Mouse (Mus musculus) liver, embryonic 16.5 days (tissue): ENCODE measurements at regions not wholly inside any gene's neighbourhood (a gene's known extent, or its start where the extent isn't known, plus 50 kb on each side); places are given as distances from the start of the nearest gene placed in this dataset.

ENCODE experiments used
- ATAC-seq: fragments of 200-750 bp; cut with Nextera tagmentation; 2 replicates; pipeline ENCODE4 v1.8.0; 2017; ENCODE audit warnings: low read depth, mild to moderate bottlenecking, moderate number of reproducible peaks, moderate library complexity
- H3K27ac ChIP-seq: fragments of 300-500 bp; sonication (generic); 2 replicates; pipeline ENCODE4 v1.5.1; 2014; ENCODE audit warnings: mild to moderate bottlenecking, low read length
- H3K27me3 ChIP-seq: fragments of 300-500 bp; sonication (generic); 2 replicates; pipeline ENCODE4 v1.6.1; 2014; ENCODE audit warnings: low read depth, low read length, mixed read lengths; ENCODE audit not compliant: control insufficient read depth, insufficient read depth
- H3K36me3 ChIP-seq: fragments of 300-500 bp; sonication (generic); 2 replicates; pipeline ENCODE4 v1.6.1; 2014; ENCODE audit warnings: mild to moderate bottlenecking; ENCODE audit not compliant: control insufficient read depth, insufficient read depth
- H3K4me1 ChIP-seq: fragments of 300-500 bp; sonication (generic); 2 replicates; pipeline ENCODE4 v1.6.1; 2014; ENCODE audit warnings: low read depth, low read length, mixed read lengths; ENCODE audit not compliant: control insufficient read depth
- H3K4me2 ChIP-seq: fragments of 300-500 bp; sonication (generic); 2 replicates; pipeline ENCODE4 v1.6.1; 2014; ENCODE audit warnings: low read depth, low read length, mixed read lengths
- H3K4me3 ChIP-seq: fragments of 300-500 bp; sonication (generic); 2 replicates; pipeline ENCODE4 v1.5.1; 2014; ENCODE audit warnings: low read depth, mild to moderate bottlenecking, low read length
- H3K9ac ChIP-seq: fragments of 300-500 bp; sonication (generic); 2 replicates; pipeline ENCODE4 v1.6.1; 2014; ENCODE audit warnings: low read depth, low read length
- H3K9me3 ChIP-seq: fragments of 300-500 bp; sonication (generic); replicated peaks from 2 replicates; pipeline ENCODE4 v1.6.1; 2016; ENCODE audit warnings: low read length; ENCODE audit not compliant: control insufficient read depth
- WGBS: fragments of 180-500 bp; shearing (Covaris S2); extraction: QIAGEN DNeasy Blood & Tissue Kit; methylation state at CpG from one replicate; pipeline ENCODE4 v1.1.7; 2014; ENCODE audit not compliant: insufficient replicate concordance; 5-methylcytosine and 5-hydroxymethylcytosine counted together

DNA sequence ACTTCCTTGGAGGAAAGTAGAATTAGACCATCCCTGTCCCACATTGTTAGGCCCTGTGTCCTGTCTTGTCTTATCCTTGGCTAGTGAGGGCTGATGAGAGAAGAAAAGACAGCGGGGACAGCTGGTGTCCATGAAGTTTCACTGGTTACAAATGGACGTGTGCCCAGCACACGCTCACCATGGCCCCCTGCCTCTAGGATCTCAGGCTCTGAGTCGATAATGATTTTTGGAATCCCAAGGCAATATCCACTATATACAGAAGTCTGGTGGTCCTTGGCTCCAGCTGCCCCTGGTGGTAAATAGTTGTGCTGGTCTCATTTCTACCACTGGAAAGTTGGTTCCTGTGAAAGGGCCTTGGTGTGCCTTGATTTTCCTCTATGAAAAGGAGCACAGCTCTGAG, 51.7 kb upstream of the F13a1 start:
- Histone ChIP-seq H3K27ac (no peak overlapping the region), H3K9me3 (no peaks in the 10 kb centered on the region), H3K36me3 (no peaks in the 10 kb centered on the region), H3K4me1 (no peaks in the 10 kb centered on the region), H3K9ac (no peak overlapping the region), H3K4me3 (no peak overlapping the region), H3K4me2 (no peak overlapping the region), H3K27me3 (no peaks in the 10 kb centered on the region)
- 72% methylated on average over 4 of the region's 4 CpGs for WGBS
- ATAC-seq = no peak
